Mouse (Mus musculus) ZHBTc4 (cell line): Measurements from ENCODE around the gene Chrne.

Source experiments
- DNase-seq: peaks from one replicate; pipeline ENCODE4 v3.0.0-alpha.2; 2011; ENCODE audit warnings: low read depth, low spot score

Gene Chrne

GRCm38 (mm10) chr11:70652029-70652883, 33.2 kb upstream of the Chrne start:
- peak; percentile 40 for DNase-seq

- no peak for DNase-seq
Observed at GRCm38 (mm10) chr11:70651391-70651790, 32.4 kb upstream of the Chrne start.

- no peak for DNase-seq
Observed at GRCm38 (mm10) chr11:70650322-70651175, 31.5 kb upstream of the Chrne start.

- DNase-seq = no peak
Observed at GRCm38 (mm10) chr11:70649185-70649734, 30.2 kb upstream of the Chrne start.

GRCm38 (mm10) chr11:70648512-70648911, 29.5 kb upstream of the Chrne start:
- DNase-seq = no peak

- DNase-seq = no peak
Observed at GRCm38 (mm10) chr11:70647716-70648420, 28.9 kb upstream of the Chrne start.

- peak; percentile 100 for DNase-seq
Observed at GRCm38 (mm10) chr11:70646691-70647650, 28.0 kb upstream of the Chrne start, which contains the start of the genes Rnf167 and Slc25a11. Gene Rnf167, plus strand, starts transcription at chr11:70647235. Gene Slc25a11, minus strand, starts transcription at chr11:70647479.

GRCm38 (mm10) chr11:70646259-70646555, 27.2 kb upstream of the Chrne start:
- DNase-seq = no peak

GRCm38 (mm10) chr11:70645461-70646258, 26.6 kb upstream of the Chrne start:
- DNase-seq = no peak

GRCm38 (mm10) chr11:70644564-70645103, 25.6 kb upstream of the Chrne start:
- DNase-seq = no peak

- no peak for DNase-seq
Observed at GRCm38 (mm10) chr11:70643051-70643450, 24.0 kb upstream of the Chrne start.

GRCm38 (mm10) chr11:70641241-70641640, 22.2 kb upstream of the Chrne start:
- DNase-seq = no peak

- no peak for DNase-seq
Observed at GRCm38 (mm10) chr11:70639976-70640375, 21.0 kb upstream of the Chrne start.

- DNase-seq = no peak
Observed at GRCm38 (mm10) chr11:70638714-70639278, 19.8 kb upstream of the Chrne start, which contains the start of gene Gp1ba. Gene Gp1ba, plus strand, starts transcription at chr11:70639122.

GRCm38 (mm10) chr11:70638293-70638692, 19.3 kb upstream of the Chrne start:
- no peak for DNase-seq

- no peak for DNase-seq
Observed at GRCm38 (mm10) chr11:70637764-70638163, 18.7 kb upstream of the Chrne start.

- no peak for DNase-seq
Observed at GRCm38 (mm10) chr11:70635601-70636000, 16.6 kb upstream of the Chrne start.

- no peak for DNase-seq
Observed at GRCm38 (mm10) chr11:70630129-70630528, 11.1 kb upstream of the Chrne start.

- DNase-seq = peak; percentile 42
Observed at GRCm38 (mm10) chr11:70629557-70629956, 10.5 kb upstream of the Chrne start.
